ENCODE assay signal across 10 mouse cellular contexts in genomic region chr1:162075416-162075815, GRCm38 (mm10).
DNase-seq lines count a peak whose midpoint lies in the region; ATAC-seq lines count a peak whose summit lies in the region.
"Had no signal": no experiment of that assay in that cellular context is flagged by ENCODE, and none has a peak within 500 bp of the region (broad histone marks: within the 10 kb centered on the region; RNA-seq: fewer than 3 reads in every experiment).

No protein-coding gene starts in this region.

- H3K36me3 ChIP-seq in forebrain, embryonic 12.5 days (replicated peaks): no peaks in the 10 kb centered on the region
- no peaks in the 10 kb centered on the region for H3K36me3 ChIP-seq in forebrain, embryonic 16.5 days (ENCODE audit: control insufficient read depth, insufficient read depth)
- H3K36me3 ChIP-seq in embryonic facial prominence, embryonic 11.5 days (replicated peaks; ENCODE audit: control insufficient read depth, insufficient read depth, low read depth, low read length): no peaks in the 10 kb centered on the region
- no peaks in the 10 kb centered on the region for H3K36me3 ChIP-seq in limb, embryonic 15.5 days

- DNase-seq in kidney, postnatal 4 days: peak; percentile 39 to 44
- DNase-seq in kidney, postnatal 25 days: no peak
- DNase-seq in embryonic facial prominence, embryonic 11.5 days (ENCODE audit: low spot score): peak; percentile 32
- no peak for DNase-seq in frontal cortex, postnatal 36 days (ENCODE audit: low spot score in 2 of 2)
- no peak for DNase-seq in ovary, adult 18-20 months (ENCODE audit: low spot score)
- DNase-seq: cerebellum, postnatal 10 days; right cerebral cortex, postnatal 4 days had no signal

- 68% methylated on average over 4 of the region's 4 CpGs for WGBS in forebrain, embryonic 12.5 days
- WGBS in forebrain, embryonic 16.5 days: 78% methylated on average over 4 of the region's 4 CpGs
- WGBS in embryonic facial prominence, embryonic 11.5 days: 39% methylated on average over 4 of the region's 4 CpGs
- WGBS in limb, embryonic 15.5 days: 22% methylated on average over 4 of the region's 4 CpGs

- H3K9me3 ChIP-seq in forebrain, embryonic 12.5 days: no peaks in the 10 kb centered on the region
- no peaks in the 10 kb centered on the region for H3K9me3 ChIP-seq in forebrain, embryonic 16.5 days (ENCODE audit: control insufficient read depth, low read length)
- H3K9me3 ChIP-seq in embryonic facial prominence, embryonic 11.5 days (replicated peaks; ENCODE audit: control insufficient read depth, low read length): no peaks in the 10 kb centered on the region
- H3K9me3 ChIP-seq in limb, embryonic 15.5 days: no peaks in the 10 kb centered on the region

- no peak overlapping the region for H3K4me3 ChIP-seq in forebrain, embryonic 12.5 days (replicated peaks)
- no peak overlapping the region for H3K4me3 ChIP-seq in forebrain, embryonic 16.5 days (replicated peaks; ENCODE audit: low read length)
- H3K4me3 ChIP-seq in embryonic facial prominence, embryonic 11.5 days (ENCODE audit: low read depth, low read length): no peak overlapping the region
- H3K4me3 ChIP-seq in limb, embryonic 15.5 days: no peak overlapping the region

- H3K27me3 ChIP-seq in forebrain, embryonic 12.5 days: no peaks in the 10 kb centered on the region
- no peaks in the 10 kb centered on the region for H3K27me3 ChIP-seq in forebrain, embryonic 16.5 days (replicated peaks; ENCODE audit: control insufficient read depth, insufficient read depth, low read length)
- no peaks in the 10 kb centered on the region for H3K27me3 ChIP-seq in embryonic facial prominence, embryonic 11.5 days (ENCODE audit: control insufficient read depth, insufficient read depth, low read length)
- no peaks in the 10 kb centered on the region for H3K27me3 ChIP-seq in limb, embryonic 15.5 days

- H3K4me1 ChIP-seq in forebrain, embryonic 12.5 days: peaks cover 8% of the 10 kb centered on the region; the same call in 1 of the 2 replicates
- 0 out of 2 replicates have a peak, but pooled peaks cover 2% of the 10 kb centered on the region for H3K4me1 ChIP-seq in forebrain, embryonic 16.5 days (replicated peaks; ENCODE audit: control insufficient read depth, insufficient read depth, low read length)
- H3K4me1 ChIP-seq in embryonic facial prominence, embryonic 11.5 days (ENCODE audit: control insufficient read depth, insufficient read depth, low read length): no peaks in the 10 kb centered on the region
- H3K4me1 ChIP-seq in limb, embryonic 15.5 days: peaks cover 49% of the 10 kb centered on the region

- no peak overlapping the region for H3K4me2 ChIP-seq in forebrain, embryonic 12.5 days
- no peak overlapping the region for H3K4me2 ChIP-seq in forebrain, embryonic 16.5 days (ENCODE audit: low read length)
- no peak overlapping the region for H3K4me2 ChIP-seq in embryonic facial prominence, embryonic 11.5 days (ENCODE audit: low read depth, low read length)
- H3K4me2 ChIP-seq in limb, embryonic 15.5 days: 0 out of 2 replicates have a peak overlapping the region, but pooled peaks have one; percentile 14

- no peak overlapping the region for H3K9ac ChIP-seq in forebrain, embryonic 12.5 days
- no peak overlapping the region for H3K9ac ChIP-seq in forebrain, embryonic 16.5 days (replicated peaks; ENCODE audit: low read depth, low read length)
- H3K9ac ChIP-seq in embryonic facial prominence, embryonic 11.5 days (replicated peaks; ENCODE audit: low read length): peak overlapping the region; percentile 30
- H3K9ac ChIP-seq in limb, embryonic 15.5 days: no peak overlapping the region

- ATAC-seq in forebrain, embryonic 12.5 days (ENCODE audit: low FRiP score): no peak
- no peak; the same call in 1 of the 2 replicates for ATAC-seq in forebrain, embryonic 16.5 days
- no peak for ATAC-seq in embryonic facial prominence, embryonic 11.5 days (replicated peaks; ENCODE audit: insufficient number of reproducible peaks, low FRiP score, low TSS enrichment, low read depth)
- ATAC-seq in limb, embryonic 15.5 days (ENCODE audit: insufficient number of reproducible peaks, low FRiP score, low TSS enrichment, low read depth): no peak

- H3K27ac ChIP-seq in forebrain, embryonic 12.5 days: peak overlapping the region; percentile 33; the same call in 1 of the 2 replicates
- H3K27ac ChIP-seq in forebrain, embryonic 16.5 days (ENCODE audit: low read length): no peak overlapping the region
- H3K27ac ChIP-seq in embryonic facial prominence, embryonic 11.5 days (replicated peaks; ENCODE audit: low read depth, low read length): peak overlapping the region; percentile 89
- H3K27ac ChIP-seq in limb, embryonic 15.5 days: peak overlapping the region; percentile 96

Comparison
In these comparisons a context has a peak if more than half of its experiments do, and no peak if none do; other contexts are left out.
1. DNase-seq: peak in kidney, postnatal 4 days (2 of 2) and embryonic facial prominence, embryonic 11.5 days (single experiment); none in kidney, postnatal 25 days (0 of 2), frontal cortex, postnatal 36 days (0 of 2) and ovary, adult 18-20 months (single experiment).